Mouse (Mus musculus) cerebellum, postnatal 10 days (tissue): Measurements from ENCODE around the gene Csnk2a1.
A peak's percentile ranks its signal among the peaks of the same experiment; 100 is the strongest.
"Not testable (repeated sequence)": the region's sequence is repeated elsewhere in the genome, so short reads cannot be mapped to it uniquely, and the experiment has no call there.

Source experiments
- DNase-seq, 2 experiments: peaks; one replicate each; pipeline ENCODE4 v3.0.0; 2021; ENCODE audit warnings: mixed read lengths in 2 of 2

The Csnk2a1 gene

DNA sequence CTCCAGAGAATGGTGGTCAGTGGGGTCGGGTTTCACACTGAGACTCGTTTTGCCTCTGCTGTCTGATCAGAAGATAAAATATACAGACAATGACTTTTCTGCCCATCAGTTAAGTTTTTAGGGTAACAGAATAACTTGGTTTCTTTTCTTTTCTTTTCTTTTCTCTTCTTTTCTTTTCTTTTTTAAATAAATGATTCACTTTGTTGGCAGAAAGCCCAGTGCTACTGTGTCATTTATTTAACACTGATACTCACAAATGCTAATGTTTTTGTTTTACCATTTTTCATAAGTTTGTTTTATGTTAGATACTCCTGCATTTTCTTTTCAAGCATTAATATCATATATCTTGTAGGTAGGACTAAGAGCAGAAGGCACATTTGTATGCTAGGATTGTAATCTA lies 13.9 kb downstream of the Csnk2a1 start:
- DNase-seq, result no peak

DNA sequence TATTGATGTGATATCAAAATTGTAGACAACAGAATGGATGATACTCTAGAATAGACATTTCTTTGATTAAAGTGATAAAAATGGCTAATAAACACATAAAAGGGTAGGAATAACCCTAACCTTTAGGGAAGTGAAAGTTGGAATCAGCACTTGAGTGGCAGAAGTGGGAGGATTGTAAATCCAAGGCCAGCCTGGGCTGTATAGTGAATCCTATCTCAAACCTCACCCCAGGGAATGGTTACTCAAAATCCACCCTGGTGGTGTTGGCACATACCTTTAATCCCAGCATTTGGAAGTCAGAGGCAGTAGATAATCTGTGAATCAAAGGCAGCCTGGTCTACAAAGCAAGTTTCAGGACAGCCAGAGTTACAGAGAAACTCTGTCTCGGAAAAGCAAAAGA lies 20.6 kb downstream of the Csnk2a1 start:
- no peak for DNase-seq

DNA sequence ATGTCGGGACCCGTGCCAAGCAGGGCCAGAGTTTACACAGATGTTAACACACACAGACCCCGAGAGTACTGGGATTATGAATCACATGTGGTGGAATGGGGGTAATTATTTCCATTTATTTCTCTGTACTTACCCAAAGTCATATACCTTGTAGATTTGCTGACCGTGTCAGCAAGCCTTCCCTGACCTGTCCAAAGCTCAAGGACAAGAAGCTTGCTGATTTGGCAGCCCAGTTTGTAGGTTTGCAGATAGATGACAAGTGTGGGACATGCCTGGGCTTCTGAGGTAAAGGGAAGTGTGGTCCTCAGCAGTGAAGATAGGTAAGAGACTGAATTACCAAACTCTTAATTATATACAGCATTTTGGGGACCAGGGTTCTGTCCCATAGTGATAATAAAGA lies 23.9 kb downstream of the Csnk2a1 start:
- DNase-seq, result no peak

DNA sequence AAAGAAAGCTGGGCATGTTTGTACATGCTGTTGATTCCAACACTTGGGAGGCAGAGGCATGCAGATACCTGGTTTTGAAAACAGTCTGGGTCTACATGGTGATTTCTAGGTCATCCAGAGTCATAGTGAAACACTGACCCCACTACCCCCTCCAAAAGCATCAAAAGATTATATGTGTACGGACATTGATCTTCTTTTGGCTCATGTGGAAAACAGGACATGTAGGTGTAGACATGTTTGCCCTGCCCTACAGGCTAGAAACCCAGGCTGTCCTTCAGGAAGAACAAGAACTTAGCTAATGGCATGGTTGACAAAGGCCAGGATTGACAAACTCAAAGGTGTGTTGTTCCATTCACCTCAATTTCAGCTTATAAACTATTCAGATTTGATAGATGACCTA lies 33.1 kb downstream of the Csnk2a1 start:
- no peak for DNase-seq

DNA sequence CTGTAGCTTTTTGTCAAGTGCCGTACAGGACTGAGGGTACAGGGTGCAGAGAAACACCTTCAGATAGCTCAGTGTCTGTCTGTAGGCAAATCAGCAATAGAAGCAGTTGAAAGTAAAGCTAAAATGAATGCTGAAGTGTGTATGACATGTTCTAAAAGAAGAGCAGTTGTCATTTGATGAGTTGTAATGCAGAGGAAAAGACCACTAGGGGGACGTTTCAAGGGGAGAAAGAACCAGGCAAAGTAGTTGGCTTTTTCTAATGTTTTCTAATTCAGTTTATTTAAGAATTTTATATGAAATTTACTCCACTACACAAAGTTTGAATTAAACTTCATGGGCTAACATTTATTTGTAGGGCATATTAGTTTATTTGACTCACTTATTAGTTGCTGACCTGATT lies 47.0 kb downstream of the Csnk2a1 start:
- no peak for DNase-seq

DNA sequence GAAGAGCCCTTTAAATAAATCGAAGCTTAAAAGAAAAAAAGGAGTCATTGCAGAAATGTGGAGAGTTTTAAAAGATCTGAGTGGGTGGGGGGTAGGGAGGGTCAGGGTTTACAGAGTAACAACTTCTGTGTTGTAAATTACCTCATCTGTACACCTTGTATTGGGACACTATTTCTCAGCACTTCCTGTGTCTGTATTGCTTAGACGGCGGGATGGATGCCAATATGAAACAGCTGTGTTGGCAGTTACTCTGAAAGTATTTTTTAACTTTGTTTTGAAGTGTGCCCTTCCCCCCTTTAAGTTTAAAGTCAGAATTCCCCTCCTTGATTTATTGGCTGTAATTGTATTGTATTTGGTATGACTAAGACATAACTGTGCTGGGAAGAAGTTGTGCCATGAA lies 54.8 kb downstream of the Csnk2a1 start:
- no peak for DNase-seq

DNA sequence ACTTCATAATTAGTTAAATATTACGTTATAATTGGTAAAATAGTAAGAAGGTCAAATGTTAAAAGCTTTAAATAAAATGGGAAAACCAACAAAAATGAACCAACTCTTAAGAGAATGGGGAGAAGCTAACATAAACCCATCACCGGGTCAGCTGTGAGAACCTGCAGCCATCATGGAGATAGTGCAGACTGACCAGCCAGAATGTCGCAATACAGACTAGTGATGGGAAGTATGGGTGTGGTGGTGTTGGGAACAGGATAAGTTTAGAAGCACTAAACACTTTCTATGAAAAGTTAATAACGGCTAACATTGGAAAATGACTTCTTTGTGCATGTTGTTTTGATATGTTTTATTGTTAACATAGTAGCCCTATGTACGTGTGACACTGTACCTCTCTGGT lies 60.9 kb downstream of the Csnk2a1 start:
- no peak for DNase-seq

DNA sequence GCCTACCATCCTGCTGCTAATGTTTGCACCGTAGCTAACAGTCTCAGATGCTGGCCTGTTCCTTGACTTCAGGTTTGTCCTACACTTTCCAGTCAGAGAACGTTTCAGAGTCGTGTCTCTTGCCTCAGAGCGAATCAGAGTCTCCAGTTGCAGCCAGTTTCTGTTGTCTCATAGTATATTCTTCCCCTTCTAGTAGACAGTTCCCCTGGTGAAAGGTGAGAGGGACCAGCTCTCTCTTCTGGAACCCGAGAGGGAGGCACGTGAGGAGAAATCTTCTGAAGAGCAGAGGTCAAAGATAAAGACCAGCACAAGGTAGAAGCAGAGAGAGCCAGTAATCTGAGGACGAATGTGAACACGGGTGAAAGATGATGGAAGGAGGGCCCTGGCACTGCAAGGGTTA lies 61.4 kb downstream of the Csnk2a1 start:
- DNase-seq, result no peak

DNA sequence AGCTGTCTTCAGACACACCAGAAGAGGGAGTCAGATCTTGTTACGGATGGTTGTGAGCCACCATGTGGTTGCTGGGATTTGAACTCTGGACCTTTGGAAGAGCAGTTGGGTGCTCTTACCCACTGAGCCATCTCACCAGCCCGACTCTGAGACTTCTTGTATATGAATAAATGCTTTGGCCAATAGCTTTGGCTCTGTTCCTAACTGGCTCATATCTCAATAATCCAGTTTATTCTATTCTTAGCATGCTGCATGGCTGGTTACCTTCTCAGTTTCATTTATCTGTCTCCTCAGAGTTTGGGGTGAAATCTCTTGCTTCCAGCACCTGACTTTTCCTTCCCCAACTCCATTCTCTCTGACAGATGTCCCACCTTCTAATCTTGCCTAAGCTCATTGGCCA lies 63.0 kb downstream of the Csnk2a1 start:
- not testable (repeated sequence) for DNase-seq

DNA sequence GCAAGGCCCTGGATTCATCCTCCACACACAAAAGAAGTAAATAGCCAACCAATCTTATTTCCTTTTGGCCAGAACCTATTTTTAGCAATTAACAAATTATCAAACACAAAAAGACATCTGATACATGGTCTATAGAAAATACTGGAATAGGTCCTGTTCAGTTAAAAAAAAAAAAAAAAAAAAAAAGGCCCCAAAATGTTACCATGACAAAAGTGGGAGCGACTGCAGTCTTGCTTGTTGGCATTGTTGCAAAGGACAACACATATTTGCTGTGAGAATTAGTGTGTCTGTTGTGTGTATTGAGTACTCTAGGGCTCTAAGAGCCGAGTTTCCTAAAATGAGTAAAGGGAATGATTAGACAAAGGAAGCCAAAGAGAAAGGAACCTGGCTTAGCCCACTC lies 65.8 kb downstream of the Csnk2a1 start:
- no peak for DNase-seq

DNA sequence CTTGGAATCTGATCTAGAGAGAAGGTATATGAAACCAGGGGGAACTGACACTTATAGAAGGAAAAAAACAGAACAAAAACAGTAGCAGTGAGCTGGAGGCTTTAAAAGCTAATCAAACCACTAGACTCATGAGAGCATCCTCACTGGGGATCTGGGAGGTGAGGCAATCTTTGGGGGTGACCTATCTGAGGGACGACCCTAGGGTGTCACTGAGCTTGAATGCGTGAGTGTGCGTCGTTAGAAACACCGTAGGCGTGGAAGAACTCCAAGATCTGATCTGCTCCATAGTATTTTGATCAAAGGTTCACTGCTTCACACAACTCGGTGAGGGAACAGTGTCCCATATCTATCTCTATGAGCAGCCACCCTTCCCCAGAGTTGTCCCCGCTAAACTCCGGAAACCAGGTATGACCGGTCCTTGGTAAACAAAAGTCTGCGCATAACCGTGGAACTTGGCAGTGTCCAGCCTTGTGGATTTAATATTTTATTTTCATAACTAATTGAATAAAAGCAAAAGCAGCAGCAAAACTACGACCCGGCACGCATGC lies 66.6 kb downstream of the Csnk2a1 start:
- DNase-seq, result no peak

DNA sequence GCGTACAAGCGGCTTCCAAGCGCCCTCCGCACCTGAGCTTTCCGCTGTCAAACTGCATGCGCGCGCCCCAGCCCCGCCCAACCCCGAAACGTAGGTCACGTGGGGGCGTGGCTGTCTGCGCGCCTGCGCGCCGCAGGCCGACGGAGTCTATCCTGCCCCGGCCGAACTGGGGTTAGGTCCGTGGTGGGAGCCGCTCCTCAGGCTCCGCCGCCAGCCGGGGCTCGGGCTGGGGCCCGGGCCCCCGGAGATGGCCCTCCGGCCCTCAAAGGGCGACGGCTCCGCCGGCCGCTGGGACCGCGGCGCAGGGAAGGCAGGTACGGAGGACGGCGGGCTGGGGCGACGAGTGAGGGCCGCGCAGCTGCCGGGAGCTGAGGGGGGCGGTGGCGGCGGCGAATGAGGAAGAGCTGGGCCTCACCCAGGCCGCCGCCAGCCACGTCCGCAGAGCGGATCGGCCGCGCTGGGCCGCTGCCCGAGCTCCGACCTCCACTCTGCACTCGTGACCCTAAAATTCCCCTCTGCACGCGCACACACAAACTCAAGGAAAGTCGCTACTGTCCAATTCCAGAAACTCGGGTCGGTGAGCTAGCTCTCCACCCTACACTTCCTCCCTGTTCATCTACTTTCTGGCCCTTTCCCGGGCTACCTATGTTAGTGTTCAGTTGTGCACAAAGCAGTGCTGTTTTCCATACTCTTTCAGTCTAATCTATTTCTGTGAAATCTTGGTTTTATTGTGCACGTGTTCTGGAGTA lies 67.3 kb downstream of the Csnk2a1 start, which contains the start of gene Tbc1d20:
Tbc1d20 (plus strand) TSS at position 102 of the 749 bp plus-strand sequence.
- peak; percentile 95 to 96 for DNase-seq

DNA sequence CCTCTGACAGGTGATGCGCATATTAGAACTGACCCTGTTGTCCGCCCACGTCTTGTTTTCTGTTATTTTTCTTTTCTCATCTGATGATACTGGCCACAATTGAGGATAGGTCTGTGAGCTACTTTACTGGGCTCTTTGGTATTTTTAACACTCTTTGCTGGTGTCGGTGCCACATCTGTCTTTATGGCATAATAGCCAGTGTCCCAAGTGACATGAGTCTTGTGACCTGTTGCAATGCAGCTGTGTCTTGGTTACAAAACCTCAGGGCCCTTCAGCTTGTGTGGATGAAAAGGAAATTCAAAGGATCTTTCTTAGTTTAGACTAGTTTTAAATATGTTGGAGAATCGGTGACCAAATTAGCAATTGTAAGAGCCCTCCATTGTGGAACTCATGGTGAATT lies 67.9 kb downstream of the Csnk2a1 start:
- DNase-seq, result no peak

DNA sequence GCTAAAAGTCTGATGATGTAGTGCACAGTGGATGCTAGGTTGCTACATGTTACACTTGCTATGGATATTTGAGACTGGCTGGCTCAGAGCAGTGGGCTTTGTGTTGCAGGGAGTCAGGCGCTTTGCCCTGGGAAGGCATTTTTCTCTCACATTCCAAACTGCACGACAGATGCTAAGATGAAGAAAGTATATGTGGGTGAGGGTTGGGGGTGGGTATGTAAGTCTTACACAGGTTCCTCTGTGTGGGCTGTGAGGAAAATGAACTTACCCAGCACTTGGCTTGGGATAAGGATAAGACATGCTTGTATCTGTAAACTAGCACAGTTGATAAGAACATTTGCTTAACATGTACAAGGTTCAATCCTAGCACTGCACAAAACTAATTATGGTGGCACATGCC lies 76.2 kb downstream of the Csnk2a1 start:
- DNase-seq, result no peak

DNA sequence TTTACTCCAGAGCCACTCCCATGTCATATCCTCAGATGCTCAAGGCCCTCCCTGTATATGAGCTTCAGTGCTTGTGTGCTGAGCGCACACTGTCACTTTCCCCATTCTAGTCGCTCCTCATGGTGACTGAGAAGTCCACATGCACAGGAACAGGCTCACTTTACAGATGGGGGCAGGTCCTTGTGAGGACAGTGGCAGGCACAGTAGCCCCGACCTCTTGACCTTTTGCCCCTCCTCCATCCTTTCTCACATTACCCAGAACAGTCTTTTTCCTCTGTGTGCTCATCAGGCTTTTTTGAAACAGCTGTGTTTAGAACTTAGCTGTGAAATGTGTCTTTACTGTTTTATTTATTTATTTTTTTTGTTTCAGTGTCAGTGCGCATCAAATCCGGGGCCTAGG lies 77.1 kb downstream of the Csnk2a1 start:
- no peak for DNase-seq

DNA sequence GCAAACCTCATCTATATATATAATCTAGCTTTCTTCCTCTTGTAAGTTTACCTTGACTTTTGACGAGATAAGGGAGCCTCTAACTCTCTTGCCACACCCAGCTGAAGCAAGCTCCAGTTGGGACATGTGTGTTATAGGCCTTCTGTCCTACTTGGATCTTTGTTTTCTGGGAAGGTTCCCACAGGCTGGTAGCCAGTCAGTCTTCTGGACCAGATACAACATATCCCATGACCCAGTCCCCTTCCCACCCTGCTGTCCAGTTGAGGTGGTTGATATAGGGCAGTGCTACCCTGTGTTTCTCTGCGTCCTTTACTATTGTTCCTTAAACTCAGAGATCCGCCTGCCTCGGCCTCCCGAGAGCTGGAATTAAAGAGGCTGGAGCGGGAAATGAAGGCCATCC lies 78.8 kb downstream of the Csnk2a1 start:
- no peak for DNase-seq

DNA sequence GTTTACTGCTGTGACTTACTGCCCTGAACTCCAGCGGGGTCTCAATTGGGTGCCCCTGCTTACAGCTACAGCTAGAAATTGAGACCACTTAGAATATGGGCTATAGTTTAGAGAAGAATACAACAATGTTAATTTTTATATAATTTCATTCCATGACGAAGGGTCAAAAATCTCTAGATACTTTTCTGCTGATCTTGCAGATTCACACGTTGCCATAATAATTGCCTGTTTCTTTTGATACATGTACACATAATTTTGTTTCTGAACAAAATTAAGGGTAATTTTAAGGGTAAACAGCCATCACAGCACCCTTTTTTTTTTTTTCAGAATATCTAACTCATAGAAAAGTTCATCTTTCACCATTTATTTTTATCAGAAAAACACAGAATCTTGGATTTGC lies 80.5 kb downstream of the Csnk2a1 start:
- DNase-seq, result no peak

DNA sequence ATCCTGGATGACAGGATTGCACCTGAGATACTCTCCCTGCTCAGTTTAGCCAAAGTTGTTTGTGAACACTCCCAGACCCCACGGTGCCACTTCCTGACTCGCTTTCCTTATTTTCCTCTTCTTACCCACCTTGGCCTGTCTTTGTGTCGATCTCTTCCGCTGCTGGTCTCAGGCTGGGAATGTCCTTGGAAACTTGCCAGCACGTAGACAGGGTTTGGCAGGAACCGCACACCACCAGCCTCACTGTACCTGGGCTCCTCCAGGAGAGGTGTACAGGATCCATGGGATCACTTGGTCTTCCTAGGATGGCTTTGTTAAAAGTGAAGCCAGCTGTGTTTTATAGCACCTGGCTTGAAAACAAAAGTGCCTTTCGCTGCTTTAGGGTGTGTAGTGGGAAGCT lies 86.4 kb downstream of the Csnk2a1 start:
- DNase-seq, result peak; percentile 44 to 47

DNA sequence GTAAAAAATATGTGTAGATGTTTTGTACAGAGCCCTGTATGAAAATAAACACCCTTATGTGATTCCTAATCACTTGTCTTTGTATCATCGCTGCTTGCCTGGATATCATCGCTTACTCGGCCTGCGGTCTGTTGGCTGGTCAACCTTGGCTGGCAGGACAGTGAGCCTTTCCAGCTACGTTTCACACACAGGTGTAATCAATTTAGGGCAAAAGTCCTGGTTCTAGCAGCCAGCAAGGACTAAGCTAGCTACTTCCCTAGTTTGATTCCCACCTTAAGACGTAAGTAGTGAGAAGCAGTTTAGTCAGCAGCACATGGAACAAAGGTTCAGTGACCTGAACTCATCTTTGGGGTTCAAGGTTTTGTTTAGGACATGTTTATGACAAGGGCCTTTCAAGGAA lies 87.3 kb downstream of the Csnk2a1 start:
- DNase-seq, result no peak

DNA sequence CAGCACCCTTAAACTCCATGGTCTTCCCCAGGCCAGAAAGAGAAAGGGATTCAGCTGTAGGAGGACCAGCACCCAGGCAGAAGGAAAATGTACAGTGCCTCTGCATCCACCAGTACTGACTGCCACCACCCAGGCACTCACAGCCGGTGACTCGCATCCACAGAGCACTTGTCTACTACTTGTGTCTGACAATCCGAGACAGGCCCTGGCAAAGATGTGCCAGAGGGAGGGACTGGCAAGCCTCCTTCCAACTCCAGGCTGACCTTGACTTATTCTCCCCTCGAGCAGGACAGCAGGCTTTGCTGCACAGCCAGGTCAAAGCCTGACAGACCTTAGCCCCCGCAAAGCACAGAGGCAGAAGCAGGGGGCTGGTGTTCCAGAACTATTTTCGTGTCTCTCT lies 90.4 kb downstream of the Csnk2a1 start:
- no peak for DNase-seq

DNA sequence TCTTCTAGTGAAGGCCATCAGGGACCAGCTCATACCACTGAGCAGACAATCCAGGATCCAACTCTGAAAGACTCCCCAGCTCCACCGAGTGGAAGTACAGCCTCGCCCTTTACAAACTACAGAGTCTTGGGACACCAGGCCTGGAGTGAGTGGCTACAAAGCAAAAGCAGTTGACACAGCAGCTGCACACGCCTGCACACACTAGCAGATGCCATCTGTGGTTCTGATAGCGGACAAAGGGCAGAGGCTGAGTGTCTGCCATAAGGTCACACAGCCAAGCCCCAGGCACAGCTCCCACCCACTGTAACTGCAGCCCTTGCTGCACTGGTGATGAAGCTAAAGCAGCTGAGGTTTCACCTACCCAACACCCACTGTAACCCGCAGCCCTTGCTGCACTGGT lies 94.9 kb downstream of the Csnk2a1 start:
- DNase-seq, result no peak

DNA sequence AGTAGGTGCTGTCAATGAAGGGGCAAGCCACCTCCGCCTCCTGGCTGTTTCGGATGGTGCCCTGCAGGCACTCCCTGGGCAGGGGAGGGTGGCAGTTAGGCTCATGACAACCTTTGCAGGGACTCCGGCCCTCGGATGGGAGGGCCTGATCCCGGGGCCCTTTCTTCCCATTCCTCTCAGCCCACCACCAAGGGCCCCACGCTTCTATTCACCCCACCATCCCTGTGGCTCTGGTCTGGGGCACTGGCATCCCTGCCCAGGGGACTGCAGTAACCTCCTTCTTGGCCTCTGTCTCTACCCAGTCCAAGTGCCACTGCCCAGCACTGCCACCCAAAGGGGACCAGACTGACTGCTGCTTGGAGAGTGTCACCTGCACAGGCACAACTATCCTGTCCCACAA lies 95.6 kb downstream of the Csnk2a1 start:
- DNase-seq, result no peak

DNA sequence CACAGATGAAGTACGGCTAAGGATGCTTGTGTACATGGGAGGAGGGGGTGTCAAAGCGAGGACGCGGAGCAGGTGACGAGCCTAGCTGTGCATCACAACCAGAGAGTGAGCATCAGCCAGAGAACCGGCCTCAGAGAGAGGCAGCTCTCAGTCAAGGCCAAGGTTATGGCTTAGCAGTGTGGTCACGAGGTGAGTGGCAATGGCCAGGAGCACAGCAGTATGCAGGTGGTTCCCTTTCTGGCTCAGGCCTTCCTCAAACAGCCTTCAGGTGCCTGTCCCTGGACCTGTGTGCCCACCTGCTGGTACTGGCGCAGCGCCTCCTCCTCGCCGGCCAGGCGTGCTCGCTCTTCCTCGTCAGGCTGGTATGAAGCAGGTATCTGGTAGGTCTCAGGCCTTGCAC lies 97.3 kb downstream of the Csnk2a1 start:
- DNase-seq, result peak in 1 of 2 experiments; percentile 55

DNA sequence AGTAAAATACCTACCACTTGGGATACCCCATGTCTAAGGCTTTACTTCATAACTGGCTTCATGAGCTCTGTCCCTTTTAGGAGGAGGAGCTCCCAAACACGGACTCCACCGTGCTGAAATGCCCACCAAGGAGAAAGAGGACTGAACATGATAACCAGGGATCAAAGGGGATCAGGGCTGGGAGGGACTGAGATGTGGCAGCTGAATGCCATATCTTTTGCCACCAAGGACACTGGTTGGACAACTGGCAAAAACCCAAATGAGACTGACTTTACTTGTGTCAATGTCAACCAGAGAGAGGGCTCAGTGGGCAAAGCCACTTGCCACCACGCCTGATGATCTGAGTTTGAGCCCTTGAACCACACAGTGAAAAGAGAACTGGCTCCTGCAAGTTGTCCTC lies 98.2 kb downstream of the Csnk2a1 start:
- DNase-seq, result no peak

DNA sequence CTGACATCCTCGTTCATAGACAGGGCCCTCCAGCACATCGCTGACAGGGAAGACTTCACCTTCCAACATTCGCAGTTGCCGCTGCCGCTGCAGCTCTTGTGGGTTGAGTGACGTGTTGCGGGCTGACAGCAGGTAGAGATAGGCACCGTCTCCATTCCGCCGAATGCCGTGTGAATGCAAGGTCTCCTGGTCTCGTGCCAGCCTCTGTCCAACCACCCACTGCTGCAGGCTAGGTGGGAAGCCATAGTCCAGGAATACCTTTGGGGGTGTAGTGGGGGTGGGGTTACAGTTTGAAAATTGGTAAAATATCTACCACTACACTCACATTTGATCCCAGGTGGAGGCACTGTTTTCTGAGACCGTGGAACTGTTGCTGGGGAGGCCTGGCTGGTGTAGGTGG lies 99.5 kb downstream of the Csnk2a1 start:
- no peak for DNase-seq
